Mouse (Mus musculus): Measurements from ENCODE around the gene Spag4. TPM values are rescaled to one million over a fixed set of nuclear protein-coding genes. Genes with fewer than 3 reads are reported as not detected.

Gene Spag4
- polyA plus RNA-seq, 1 experiment: 2.3 TPM

DNA sequence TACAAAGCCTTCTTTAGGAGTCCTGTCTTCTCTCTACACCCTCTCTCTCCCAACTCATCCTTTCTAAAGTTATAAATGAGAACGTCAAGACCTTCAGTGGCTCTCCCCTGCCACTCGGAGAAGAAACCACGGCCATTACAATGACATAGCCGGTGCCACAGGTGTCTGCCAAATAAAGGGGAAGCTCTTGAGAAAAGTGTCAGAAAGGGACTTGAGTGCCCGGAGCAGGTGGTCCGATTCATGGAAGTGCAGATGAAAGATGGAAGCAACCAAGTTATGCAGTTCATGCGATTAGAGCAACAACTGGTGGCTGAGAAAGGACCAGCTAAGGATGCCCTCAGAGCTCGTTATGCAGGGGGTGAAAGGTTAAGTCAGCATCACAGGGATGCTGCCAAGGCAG is 22.1 kb upstream of the Spag4 start:
- Histone ChIP-seq H3K36me3 (ENCODE audit: control insufficient read depth, insufficient read depth) (no peaks in the 10 kb centered on the region), H3K4me3 (ENCODE audit: insufficient read depth, poor library complexity, severe bottlenecking) (no peak overlapping the region), H3K79me3 (ENCODE audit: low read depth) (no peaks in the 10 kb centered on the region), H3K79me2 (ENCODE audit: control insufficient read depth, insufficient read depth) (no peaks in the 10 kb centered on the region), H3ac (ENCODE audit: control insufficient read depth, insufficient read length, low read depth) (no peak overlapping the region), H3K27me3 (ENCODE audit: control insufficient read depth, insufficient read depth, insufficient read length) (peaks cover 56% of the 10 kb centered on the region)
- TF ChIP-seq MYOG (IDR thresholded peaks at IDR 0.05; ENCODE audit: control insufficient read depth, extremely low read depth, insufficient read length) (no peak), CTCF (IDR thresholded peaks at IDR 0.05; ENCODE audit: control insufficient read depth, insufficient read depth, insufficient read length) (no peak), MAX (IDR thresholded peaks at IDR 0.05) (no peak), MYOD1 (IDR thresholded peaks at IDR 0.05; ENCODE audit: control insufficient read depth, insufficient read length, low read depth) (no peak), CEBPB (IDR thresholded peaks at IDR 0.05; ENCODE audit: low read depth) (no peak), FOSL1 (IDR thresholded peaks at IDR 0.05; ENCODE audit: insufficient read depth, low read length, poor library complexity, severe bottlenecking) (no peak)

- Histone ChIP-seq H3ac (ENCODE audit: control insufficient read depth, insufficient read length, low read depth) (no peak overlapping the region), H3K27me3 (ENCODE audit: control insufficient read depth, insufficient read depth, insufficient read length) (peaks cover 47% of the 10 kb centered on the region), H3K4me3 (ENCODE audit: insufficient read depth, poor library complexity, severe bottlenecking) (no peak overlapping the region), H3K79me2 (ENCODE audit: control insufficient read depth, insufficient read depth) (no peaks in the 10 kb centered on the region), H3K36me3 (ENCODE audit: control insufficient read depth, insufficient read depth) (no peaks in the 10 kb centered on the region), H3K79me3 (ENCODE audit: low read depth) (no peaks in the 10 kb centered on the region)
- TF ChIP-seq CEBPB (IDR thresholded peaks at IDR 0.05; ENCODE audit: low read depth) (no peak), MAX (IDR thresholded peaks at IDR 0.05) (no peak)
Measured at GRCm38 (mm10) chr2:156047929-156048328, 17.0 kb upstream of the Spag4 start.

DNA sequence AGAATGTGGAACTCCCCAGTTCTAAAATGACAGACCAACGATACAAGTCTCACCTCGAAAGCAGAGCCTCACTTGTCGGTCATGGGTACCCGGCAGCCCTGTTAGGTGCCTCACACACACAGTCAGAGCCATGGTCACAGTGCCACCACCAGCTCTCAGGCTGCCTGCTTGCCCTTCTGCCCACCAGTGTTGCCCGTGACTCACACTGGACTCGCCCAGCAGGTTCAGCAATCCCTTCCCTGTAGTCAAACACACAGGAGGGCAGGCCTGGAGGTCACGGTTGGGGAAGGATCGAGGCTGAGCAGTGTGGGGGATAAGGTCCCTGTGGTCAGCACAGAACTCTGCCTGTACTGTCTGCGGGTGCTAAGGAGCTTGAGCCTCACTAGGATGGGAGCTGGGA is 12.2 kb upstream of the Spag4 start, which contains the start of gene Fer1l4:
Gene Fer1l4, minus strand, starts transcription at position 132 of the 400 bp plus-strand sequence.
- Histone ChIP-seq H3K36me3 (ENCODE audit: control insufficient read depth, insufficient read depth) (no peaks in the 10 kb centered on the region), H3K27me3 (ENCODE audit: control insufficient read depth, insufficient read depth, insufficient read length) (peaks cover 13% of the 10 kb centered on the region), H3K79me3 (ENCODE audit: low read depth) (no peaks in the 10 kb centered on the region), H3ac (ENCODE audit: control insufficient read depth, insufficient read length, low read depth) (no peak within 1 kb of the TSS), H3K79me2 (ENCODE audit: control insufficient read depth, insufficient read depth) (no peaks in the 10 kb centered on the region), H3K4me3 (ENCODE audit: insufficient read depth, poor library complexity, severe bottlenecking) (no peak within 1 kb of the TSS)
- no peak for TF ChIP-seq MYOG (IDR thresholded peaks at IDR 0.05; ENCODE audit: control insufficient read depth, extremely low read depth, insufficient read length)
- TF ChIP-seq MYOD1 (IDR thresholded peaks at IDR 0.05; ENCODE audit: control insufficient read depth, insufficient read length, low read depth): no peak
- TF ChIP-seq CTCF (IDR thresholded peaks at IDR 0.05; ENCODE audit: control insufficient read depth, insufficient read depth, insufficient read length): no peak
- TF ChIP-seq CEBPB (IDR thresholded peaks at IDR 0.05; ENCODE audit: low read depth): no peak
- no peak for TF ChIP-seq USF1 (IDR thresholded peaks at IDR 0.05; ENCODE audit: low read depth)
- TF ChIP-seq FOSL1 (IDR thresholded peaks at IDR 0.05; ENCODE audit: insufficient read depth, low read length, poor library complexity, severe bottlenecking): no peak
- no peak for TF ChIP-seq MAX (IDR thresholded peaks at IDR 0.05)

- H3K79me3 ChIP-seq (ENCODE audit: low read depth): no peaks in the 10 kb centered on the region
- TF ChIP-seq FOSL1 (IDR thresholded peaks at IDR 0.05; ENCODE audit: insufficient read depth, low read length, poor library complexity, severe bottlenecking): no peak
- TF ChIP-seq USF1 (IDR thresholded peaks at IDR 0.05; ENCODE audit: low read depth): no peak
- no peak for TF ChIP-seq CTCF (IDR thresholded peaks at IDR 0.05; ENCODE audit: control insufficient read depth, insufficient read depth, insufficient read length)
- no peak for TF ChIP-seq MYOD1 (IDR thresholded peaks at IDR 0.05; ENCODE audit: control insufficient read depth, insufficient read length, low read depth)
- TF ChIP-seq MAX (IDR thresholded peaks at IDR 0.05): no peak
- no peak for TF ChIP-seq CEBPB (IDR thresholded peaks at IDR 0.05; ENCODE audit: low read depth)
- TF ChIP-seq MYOG (IDR thresholded peaks at IDR 0.05; ENCODE audit: control insufficient read depth, extremely low read depth, insufficient read length): no peak
- peak overlapping the region; percentile 41 for H3K4me3 ChIP-seq (ENCODE audit: insufficient read depth, poor library complexity, severe bottlenecking)
- peak overlapping the region; percentile 2 for H3ac ChIP-seq (ENCODE audit: control insufficient read depth, insufficient read length, low read depth)
- H3K27me3 ChIP-seq (ENCODE audit: control insufficient read depth, insufficient read depth, insufficient read length): no peaks in the 10 kb centered on the region
- peaks cover 17% of the 10 kb centered on the region for H3K36me3 ChIP-seq (ENCODE audit: control insufficient read depth, insufficient read depth)
- no peaks in the 10 kb centered on the region for H3K79me2 ChIP-seq (ENCODE audit: control insufficient read depth, insufficient read depth)
Measured at GRCm38 (mm10) chr2:156066126-156066525, 1.2 kb downstream of the Spag4 start.

GRCm38 (mm10) chr2:156067916-156068315 is 2.9 kb downstream of the Spag4 start:
- no peaks in the 10 kb centered on the region for H3K79me3 ChIP-seq (ENCODE audit: low read depth)
- H3K27me3 ChIP-seq (ENCODE audit: control insufficient read depth, insufficient read depth, insufficient read length): no peaks in the 10 kb centered on the region
- peaks cover 20% of the 10 kb centered on the region for H3K36me3 ChIP-seq (ENCODE audit: control insufficient read depth, insufficient read depth)
- no peak overlapping the region for H3K4me3 ChIP-seq (ENCODE audit: insufficient read depth, poor library complexity, severe bottlenecking)
- H3ac ChIP-seq (ENCODE audit: control insufficient read depth, insufficient read length, low read depth): no peak overlapping the region
- TF ChIP-seq USF1 (IDR thresholded peaks at IDR 0.05; ENCODE audit: low read depth) (no peak), FOSL1 (IDR thresholded peaks at IDR 0.05; ENCODE audit: insufficient read depth, low read length, poor library complexity, severe bottlenecking) (no peak), MYOD1 (IDR thresholded peaks at IDR 0.05; ENCODE audit: control insufficient read depth, insufficient read length, low read depth) (no peak), MYOG (IDR thresholded peaks at IDR 0.05; ENCODE audit: control insufficient read depth, extremely low read depth, insufficient read length) (no peak)
- no peaks in the 10 kb centered on the region for H3K79me2 ChIP-seq (ENCODE audit: control insufficient read depth, insufficient read depth)

DNA sequence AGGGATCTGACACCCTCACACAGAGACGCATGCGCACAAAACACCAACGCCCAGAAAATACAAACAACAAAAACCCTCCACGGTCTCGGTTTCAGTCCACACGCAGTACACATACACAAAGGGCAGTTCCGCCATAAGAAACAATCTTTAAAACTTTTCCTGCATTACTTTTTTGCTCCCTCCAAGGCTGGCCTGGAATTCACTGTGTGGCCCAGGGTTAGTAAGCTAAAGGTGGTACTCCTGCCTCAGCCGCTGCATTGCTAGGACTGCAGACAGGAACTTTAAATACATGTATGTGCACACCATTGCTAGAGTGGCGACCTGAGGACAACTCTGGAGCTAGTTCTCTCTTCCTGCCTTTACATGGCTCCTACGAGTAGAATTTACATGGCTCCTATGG is 6.3 kb downstream of the Spag4 start:
- H3K27me3 ChIP-seq (ENCODE audit: control insufficient read depth, insufficient read depth, insufficient read length): no peaks in the 10 kb centered on the region
- no peak for TF ChIP-seq CEBPB (IDR thresholded peaks at IDR 0.05; ENCODE audit: low read depth)
- peaks cover 31% of the 10 kb centered on the region for H3K36me3 ChIP-seq (ENCODE audit: control insufficient read depth, insufficient read depth)
- H3K4me3 ChIP-seq (ENCODE audit: insufficient read depth, poor library complexity, severe bottlenecking): no peak overlapping the region
- H3ac ChIP-seq (ENCODE audit: control insufficient read depth, insufficient read length, low read depth): no peak overlapping the region
- H3K79me2 ChIP-seq (ENCODE audit: control insufficient read depth, insufficient read depth): no peaks in the 10 kb centered on the region
- H3K79me3 ChIP-seq (ENCODE audit: low read depth): no peaks in the 10 kb centered on the region

Data from C2C12 (cell line).